Mouse (Mus musculus) brain, embryonic 14.5 days (tissue): ENCODE measurements around the gene Mgst2.

Experiments used
- CTCF ChIP-seq: fragments of 200-500 bp; IDR thresholded peaks from 2 replicates; pipeline ENCODE4 v1.5.1; 2012; ENCODE audit warnings: inconsistent platforms, mild to moderate bottlenecking, moderate library complexity, borderline replicate concordance; ENCODE audit not compliant: insufficient read depth, insufficient read length; ENCODE audit errors: extremely low read depth
- POLR2A ChIP-seq: fragments of 200-500 bp; IDR thresholded peaks from 2 replicates; pipeline ENCODE4 v1.6.1; 2012; ENCODE audit warnings: mild to moderate bottlenecking, inconsistent platforms, borderline replicate concordance; ENCODE audit not compliant: poor library complexity, insufficient read depth, insufficient read length, severe bottlenecking; ENCODE audit errors: extremely low read depth

DNA sequence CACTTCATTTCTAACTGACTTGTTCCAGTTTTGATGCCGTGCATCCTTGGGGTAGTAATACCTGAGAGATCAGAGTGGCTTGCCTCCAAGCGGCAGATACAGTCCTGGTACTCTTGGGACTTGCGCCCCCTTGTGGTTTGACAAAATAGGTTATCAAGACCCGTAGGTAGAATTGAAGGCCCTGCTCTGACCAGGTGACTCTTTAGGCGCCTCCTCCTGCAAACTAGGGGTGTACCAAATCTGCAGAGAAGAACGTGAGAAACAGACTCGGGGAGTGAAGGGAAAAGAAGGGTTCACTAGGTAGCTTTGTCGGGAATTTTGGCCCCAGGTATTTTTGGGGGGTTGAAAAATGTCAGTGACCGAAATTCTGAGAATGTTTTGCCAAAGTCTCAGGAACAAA lies 7.9 kb upstream of the Mgst2 start:
- TF ChIP-seq CTCF: peak; percentile 71; the same call in 1 of the 2 replicates
- TF ChIP-seq POLR2A: no peak
